Mouse (Mus musculus): Measurements from ENCODE around the gene Hs3st3a1. TPM values are rescaled to one million over a fixed set of nuclear protein-coding genes. Genes with fewer than 3 reads are reported as not detected.

Hs3st3a1 gene
- polyA plus RNA-seq, 2 experiments: 0.06 to 0.20 TPM

GRCm38 (mm10) chr11:64523993-64524570 is 89.0 kb downstream of the Hs3st3a1 start:
- no peak for ATAC-seq (ENCODE audit: insufficient read depth)
- H3K27me3 ChIP-seq (ENCODE audit: control insufficient read depth, insufficient read depth, low read length): peaks cover 23% of the 10 kb centered on the region
- no peak overlapping the region for H3K9ac ChIP-seq (replicated peaks)
- H3K9me3 ChIP-seq (ENCODE audit: control insufficient read depth, low read length): no peaks in the 10 kb centered on the region
- no peaks in the 10 kb centered on the region for H3K36me3 ChIP-seq (replicated peaks; ENCODE audit: control insufficient read depth, insufficient read depth, low read depth)
- no peak overlapping the region for H3K27ac ChIP-seq
- TF ChIP-seq EP300 (IDR thresholded peaks at IDR 0.05; ENCODE audit: low read depth) (no peak), CTCF (IDR thresholded peaks at IDR 0.05; ENCODE audit: low read depth) (no peak)
- 43% methylated on average over 8 of the region's 8 CpGs for WGBS (ENCODE audit: insufficient replicate concordance)
- H3K4me3 ChIP-seq (ENCODE audit: insufficient read depth in 1 of 2, low read depth in 2 of 2, low read length in 2 of 2): no peak overlapping the region
- no peak for DNase-seq (ENCODE audit: low read depth in 3 of 3, low spot score in 3 of 3)
- no peaks in the 10 kb centered on the region for H3K4me1 ChIP-seq (replicated peaks; ENCODE audit: control insufficient read depth in 2 of 2, insufficient read depth in 2 of 2, low read length in 1 of 2)
- H3K4me2 ChIP-seq (ENCODE audit: low read depth): no peak overlapping the region

- no peak overlapping the region for H3K9ac ChIP-seq (replicated peaks)
Measured at GRCm38 (mm10) chr11:64537230-64537629, 102.1 kb downstream of the Hs3st3a1 start.

GRCm38 (mm10) chr11:64541866-64542265 is 106.7 kb downstream of the Hs3st3a1 start:
- peaks cover 0 to 3% of the 10 kb centered on the region in 2 experiments; a peak in 2 of 4 replicates for H3K4me1 ChIP-seq (replicated peaks; ENCODE audit: control insufficient read depth in 2 of 2, insufficient read depth in 2 of 2, low read length in 1 of 2)
- TF ChIP-seq EP300 (IDR thresholded peaks at IDR 0.05; ENCODE audit: low read depth) (no peak), CTCF (IDR thresholded peaks at IDR 0.05; ENCODE audit: low read depth) (no peak)
- H3K27me3 ChIP-seq (ENCODE audit: control insufficient read depth, insufficient read depth, low read length): no peaks in the 10 kb centered on the region
- no peaks in the 10 kb centered on the region for H3K9me3 ChIP-seq (ENCODE audit: control insufficient read depth, low read length)
- H3K4me3 ChIP-seq (ENCODE audit: insufficient read depth in 1 of 2, low read depth in 2 of 2, low read length in 2 of 2): no peak overlapping the region
- 69% methylated on average over 9 of the region's 9 CpGs for WGBS (ENCODE audit: insufficient replicate concordance)
- H3K9ac ChIP-seq (replicated peaks): no peak overlapping the region
- ATAC-seq (ENCODE audit: insufficient read depth) (no peak), DNase-seq (ENCODE audit: low read depth in 3 of 3, low spot score in 3 of 3) (no peak)
- H3K36me3 ChIP-seq (replicated peaks; ENCODE audit: control insufficient read depth, insufficient read depth, low read depth): no peaks in the 10 kb centered on the region
- H3K27ac ChIP-seq: no peak overlapping the region
- no peak overlapping the region for H3K4me2 ChIP-seq (ENCODE audit: low read depth)

More at GRCm38 (mm10) chr11:64537230-64537629, 102.1 kb downstream of the Hs3st3a1 start:
- H3K36me3 ChIP-seq (replicated peaks; ENCODE audit: control insufficient read depth, insufficient read depth, low read depth): no peaks in the 10 kb centered on the region
- H3K4me2 ChIP-seq (ENCODE audit: low read depth): no peak overlapping the region
- DNase-seq (ENCODE audit: low read depth in 3 of 3, low spot score in 3 of 3) (no peak), ATAC-seq (ENCODE audit: insufficient read depth) (no peak)
- H3K27ac ChIP-seq: no peak overlapping the region
- 55% methylated on average over 3 of the region's 3 CpGs for WGBS (ENCODE audit: insufficient replicate concordance)
- peaks cover 0 to 3% of the 10 kb centered on the region in 2 experiments; a peak in 2 of 4 replicates for H3K4me1 ChIP-seq (replicated peaks; ENCODE audit: control insufficient read depth in 2 of 2, insufficient read depth in 2 of 2, low read length in 1 of 2)
- no peak overlapping the region for H3K4me3 ChIP-seq (ENCODE audit: insufficient read depth in 1 of 2, low read depth in 2 of 2, low read length in 2 of 2)
- H3K27me3 ChIP-seq (ENCODE audit: control insufficient read depth, insufficient read depth, low read length): no peaks in the 10 kb centered on the region
- TF ChIP-seq CTCF (IDR thresholded peaks at IDR 0.05; ENCODE audit: low read depth) (no peak), EP300 (IDR thresholded peaks at IDR 0.05; ENCODE audit: low read depth) (no peak)
- no peaks in the 10 kb centered on the region for H3K9me3 ChIP-seq (ENCODE audit: control insufficient read depth, low read length)

- peak overlapping the region; percentile 15; the same call in 1 of the 2 replicates for H3K4me2 ChIP-seq (ENCODE audit: low read depth)
- H3K27ac ChIP-seq: no peak overlapping the region
- H3K36me3 ChIP-seq (replicated peaks; ENCODE audit: control insufficient read depth, insufficient read depth, low read depth): no peaks in the 10 kb centered on the region
- H3K9me3 ChIP-seq (ENCODE audit: control insufficient read depth, low read length): no peaks in the 10 kb centered on the region
- peaks cover 0 to 3% of the 10 kb centered on the region in 2 experiments; a peak in 2 of 4 replicates for H3K4me1 ChIP-seq (replicated peaks; ENCODE audit: control insufficient read depth in 2 of 2, insufficient read depth in 2 of 2, low read length in 1 of 2)
- DNase-seq (ENCODE audit: low read depth in 3 of 3, low spot score in 3 of 3) (no peak), ATAC-seq (ENCODE audit: insufficient read depth) (no peak)
- no peak overlapping the region for H3K4me3 ChIP-seq (ENCODE audit: insufficient read depth in 1 of 2, low read depth in 2 of 2, low read length in 2 of 2)
- no peak overlapping the region for H3K9ac ChIP-seq (replicated peaks)
- WGBS (ENCODE audit: insufficient replicate concordance): 48% methylated on average over 6 of the region's 6 CpGs
- TF ChIP-seq CTCF (IDR thresholded peaks at IDR 0.05; ENCODE audit: low read depth) (no peak), EP300 (IDR thresholded peaks at IDR 0.05; ENCODE audit: low read depth) (no peak)
- H3K27me3 ChIP-seq (ENCODE audit: control insufficient read depth, insufficient read depth, low read length): no peaks in the 10 kb centered on the region
Measured at GRCm38 (mm10) chr11:64542335-64542734, 107.2 kb downstream of the Hs3st3a1 start.

GRCm38 (mm10) chr11:64543181-64543641 is 108.1 kb downstream of the Hs3st3a1 start:
- no peak for ATAC-seq (ENCODE audit: insufficient read depth)
- no peak for TF ChIP-seq EP300 (IDR thresholded peaks at IDR 0.05; ENCODE audit: low read depth)
- no peak for TF ChIP-seq CTCF (IDR thresholded peaks at IDR 0.05; ENCODE audit: low read depth)

More at GRCm38 (mm10) chr11:64543181-64543641, 108.1 kb downstream of the Hs3st3a1 start:
- no peak overlapping the region for H3K4me2 ChIP-seq (ENCODE audit: low read depth)
- DNase-seq (ENCODE audit: low read depth in 3 of 3, low spot score in 3 of 3): no peak
- H3K27ac ChIP-seq: no peak overlapping the region
- peaks cover 0 to 3% of the 10 kb centered on the region in 2 experiments; a peak in 2 of 4 replicates for H3K4me1 ChIP-seq (replicated peaks; ENCODE audit: control insufficient read depth in 2 of 2, insufficient read depth in 2 of 2, low read length in 1 of 2)
- no peak overlapping the region for H3K9ac ChIP-seq (replicated peaks)
- H3K9me3 ChIP-seq (ENCODE audit: control insufficient read depth, low read length): no peaks in the 10 kb centered on the region
- no peaks in the 10 kb centered on the region for H3K36me3 ChIP-seq (replicated peaks; ENCODE audit: control insufficient read depth, insufficient read depth, low read depth)
- WGBS (ENCODE audit: insufficient replicate concordance): 39% methylated on average over 9 of the region's 9 CpGs
- H3K4me3 ChIP-seq (ENCODE audit: insufficient read depth in 1 of 2, low read depth in 2 of 2, low read length in 2 of 2): no peak overlapping the region
- no peaks in the 10 kb centered on the region for H3K27me3 ChIP-seq (ENCODE audit: control insufficient read depth, insufficient read depth, low read length)
